ENCODE assay signal across 23 mouse cellular contexts in genomic region chr1:170691301-170691700, GRCm38 (mm10). TPM values are rescaled to one million over a fixed set of nuclear protein-coding genes. Genes with fewer than 3 reads are reported as not detected.
DNase-seq lines count a peak whose midpoint lies in the region; ATAC-seq and TF ChIP-seq lines count a peak whose summit lies in the region.
"Had no signal": no experiment of that assay in that cellular context is flagged by ENCODE, and none has a peak within 500 bp of the region (broad histone marks: within the 10 kb centered on the region; RNA-seq: fewer than 3 reads in every experiment).

No protein-coding gene starts in this region.

- WGBS in lung, embryonic 14.5 days = 65% methylated on average over 5 of the region's 5 CpGs
- 85% methylated on average over 5 of the region's 5 CpGs for WGBS in intestine, embryonic 15.5 days

- no peak overlapping the region for H3K27ac ChIP-seq in lung, embryonic 14.5 days (ENCODE audit: low read depth)
- no peak overlapping the region for H3K27ac ChIP-seq in intestine, embryonic 15.5 days
- H3K27ac ChIP-seq: embryonic facial prominence, embryonic 13.5 days; forebrain, embryonic 12.5 days; heart, embryonic 15.5 days; hindbrain, embryonic 12.5 days had no signal

- no peaks in the 10 kb centered on the region for H3K27me3 ChIP-seq in lung, embryonic 14.5 days (ENCODE audit: insufficient read depth, low read length)
- H3K27me3 ChIP-seq in intestine, embryonic 15.5 days (replicated peaks) = no peaks in the 10 kb centered on the region
- H3K27me3 ChIP-seq: CH12.LX; embryonic facial prominence, embryonic 13.5 days; forebrain, embryonic 12.5 days; heart, embryonic 15.5 days; hindbrain, embryonic 12.5 days had no signal

- H3K4me1 ChIP-seq in lung, embryonic 14.5 days (ENCODE audit: insufficient read depth) = no peaks in the 10 kb centered on the region
- peaks cover 4% of the 10 kb centered on the region; the same call in 1 of the 2 replicates for H3K4me1 ChIP-seq in intestine, embryonic 15.5 days (replicated peaks)
- H3K4me1 ChIP-seq: forebrain, embryonic 12.5 days; hindbrain, embryonic 12.5 days had no signal

- TF ChIP-seq CTCF in lung, embryonic 14.5 days (IDR thresholded peaks at IDR 0.05; ENCODE audit: low read depth) = no peak

- no peaks in the 10 kb centered on the region for H3K9me3 ChIP-seq in lung, embryonic 14.5 days (ENCODE audit: low read depth, low read length)
- no peaks in the 10 kb centered on the region for H3K9me3 ChIP-seq in intestine, embryonic 15.5 days
- H3K9me3 ChIP-seq: embryonic facial prominence, embryonic 13.5 days; forebrain, embryonic 12.5 days; heart, embryonic 15.5 days; hindbrain, embryonic 12.5 days had no signal

- no peak overlapping the region for H3K4me3 ChIP-seq in lung, embryonic 14.5 days (ENCODE audit: low read depth, low read length)
- H3K4me3 ChIP-seq in intestine, embryonic 15.5 days (replicated peaks) = no peak overlapping the region
- H3K4me3 ChIP-seq: embryonic facial prominence, embryonic 13.5 days; forebrain, embryonic 12.5 days; heart, embryonic 15.5 days; hindbrain, embryonic 12.5 days had no signal

- ATAC-seq in lung, embryonic 14.5 days (ENCODE audit: insufficient read depth) = no peak
- ATAC-seq in intestine, embryonic 15.5 days = no peak
- ATAC-seq: forebrain, embryonic 16.5 days; hindbrain, embryonic 16.5 days; inflammation-experienced regulatory T-cells, adult 6 months had no signal

- H3K4me2 ChIP-seq in lung, embryonic 14.5 days = no peak overlapping the region
- H3K4me2 ChIP-seq in intestine, embryonic 15.5 days (replicated peaks) = no peak overlapping the region
- H3K4me2 ChIP-seq: embryonic facial prominence, embryonic 13.5 days; forebrain, embryonic 12.5 days; heart, embryonic 15.5 days; hindbrain, embryonic 12.5 days had no signal

- DNase-seq in heart, adult 18-20 months = peak; percentile 36 to 37
- no peak for DNase-seq in heart, adult 8-10 months (ENCODE audit: low spot score)
- peak; percentile 48 for DNase-seq in lung, embryonic 14.5 days
- DNase-seq in lung, adult 18-20 months = no peak
- DNase-seq in 3T3-L1 (ENCODE audit: low read depth, low spot score) = peak; percentile 88
- DNase-seq in NIH3T3 (ENCODE audit: low read depth) = peak; percentile 77
- DNase-seq in spleen, adult 12 weeks (ENCODE audit: low spot score) = no peak
- DNase-seq: adrenal gland, postnatal 14 days; cerebellum, adult 18-20 months; cerebellum, adult 9-11 months; cerebellum, postnatal 36 days; gastrocnemius, postnatal 25 days; heart, postnatal 36 days; kidney, adult 11 months had no signal

- H3K9ac ChIP-seq in lung, embryonic 14.5 days = no peak overlapping the region
- H3K9ac ChIP-seq in intestine, embryonic 15.5 days = no peak overlapping the region
- H3K9ac ChIP-seq: embryonic facial prominence, embryonic 13.5 days; forebrain, embryonic 12.5 days; heart, embryonic 15.5 days; hindbrain, embryonic 12.5 days had no signal

- no peaks in the 10 kb centered on the region for H3K36me3 ChIP-seq in lung, embryonic 14.5 days (ENCODE audit: insufficient read depth)
- no peaks in the 10 kb centered on the region for H3K36me3 ChIP-seq in intestine, embryonic 15.5 days
- H3K36me3 ChIP-seq: embryonic facial prominence, embryonic 13.5 days; forebrain, embryonic 12.5 days; heart, embryonic 15.5 days; hindbrain, embryonic 12.5 days had no signal

RNA-seq across cellular contexts. Expression of gene Olfml2b, which starts 47.0 kb away (rescaled TPM):
- total RNA-seq in heart, adult 18-20 months (2021) = 10 to 100 TPM; 11.8 to 14.8 TPM
- total RNA-seq in heart, adult 8-10 months (2022) = 10 to 100 TPM in 1 of 4 experiments, 1 to 10 TPM in 3; 4.4 to 14.8 (median 7.6) TPM
- polyA plus RNA-seq in lung, embryonic 14.5 days (2014; fragmentation: Nextera tagmentation; extraction: Ambion mirVana) = 18.8 and 19.9 TPM in 2 replicates
- 19.8 and 20.4 TPM in 2 replicates for polyA plus RNA-seq in intestine, embryonic 15.5 days (2015; fragmentation: Nextera tagmentation; extraction: Ambion mirVana)
- polyA plus RNA-seq: inflammation-experienced regulatory T-cells, adult 6 months had no signal

Comparison
In these comparisons a context has a peak if more than half of its experiments do, and no peak if none do; other contexts are left out.
1. DNase-seq: peak in heart, adult 18-20 months (2 of 2), lung, embryonic 14.5 days (single experiment), 3T3-L1 (single experiment) and NIH3T3 (single experiment); none in heart, adult 8-10 months (single experiment), lung, adult 18-20 months (0 of 2) and spleen, adult 12 weeks (single experiment).